Mouse (Mus musculus) MEL (cell line): ENCODE results near the gene Fars2. TPM values are rescaled to one million over a fixed set of nuclear protein-coding genes. Genes with fewer than 3 reads are reported as not detected.

Experiments used
- DNase-seq: peaks from one replicate; pipeline ENCODE4 v3.0.0; 2011; ENCODE audit warnings: low read depth, low spot score
- H3K27ac ChIP-seq: 2 replicates; pipeline ENCODE4 v1.5.1; 2012; ENCODE audit warnings: low read depth, mild to moderate bottlenecking, control low read depth, low read length, moderate library complexity; ENCODE audit not compliant: control insufficient read depth
- H3K27me3 ChIP-seq, 2 experiments: fragments of 150-350 bp in 1 of 2; sonication (generic) in 1 of 2; 2 replicates each; pipeline ENCODE4 v1.6.1; 2012; ENCODE audit warnings: low read length in 2 of 2, mild to moderate bottlenecking in 2 of 2, improper control_type of control experiment in 1 of 2, moderate library complexity in 1 of 2; ENCODE audit not compliant: insufficient read depth in 2 of 2, control insufficient read depth in 1 of 2
- H3K36me3 ChIP-seq, 2 experiments: 2 replicates each; pipeline ENCODE4 v1.6.1; 2012 to 2014; ENCODE audit warnings: low read length in 2 of 2, improper control_type of control experiment in 1 of 2, inconsistent platforms in 1 of 2, mild to moderate bottlenecking in 1 of 2; ENCODE audit not compliant: insufficient read depth in 2 of 2, control insufficient read depth in 1 of 2
- H3K4me1 ChIP-seq, 2 experiments: fragments of 150-350 bp in 1 of 2; sonication (generic) in 1 of 2; 2 replicates each; pipeline ENCODE4 v1.6.1; 2012; ENCODE audit warnings: low read length in 2 of 2, improper control_type of control experiment in 1 of 2, mild to moderate bottlenecking in 1 of 2; ENCODE audit not compliant: insufficient read depth in 2 of 2, control insufficient read depth in 1 of 2
- H3K4me3 ChIP-seq, 2 experiments: fragments of 150-350 bp in 1 of 2; sonication (generic) in 1 of 2; 2 replicates each; pipeline ENCODE4 v1.5.1; 2012; ENCODE audit warnings: low read depth in 2 of 2, low read length in 2 of 2, mild to moderate bottlenecking in 2 of 2, moderate library complexity in 2 of 2, control low read depth in 1 of 2, improper control_type of control experiment in 1 of 2; ENCODE audit not compliant: control insufficient read depth in 1 of 2, insufficient read depth in 1 of 2
- H3K79me2 ChIP-seq: 2 replicates; pipeline ENCODE4 v1.6.1; 2012; ENCODE audit warnings: mild to moderate bottlenecking, low read length, moderate library complexity; ENCODE audit not compliant: control insufficient read depth, poor library complexity, insufficient read depth
- H3K9ac ChIP-seq: 2 replicates; pipeline ENCODE4 v1.6.1; 2012; ENCODE audit warnings: low read depth, mild to moderate bottlenecking, control low read depth, low read length, moderate library complexity; ENCODE audit not compliant: control insufficient read depth, poor library complexity, severe bottlenecking
- H3K9me3 ChIP-seq: fragments of 150-350 bp; sonication (generic); replicated peaks from 2 replicates; pipeline ENCODE4 v1.6.1; 2012; ENCODE audit warnings: mild to moderate bottlenecking, low read length, improper control_type of control experiment, moderate library complexity; ENCODE audit not compliant: insufficient read depth
- CHD1 ChIP-seq: IDR thresholded peaks from 2 replicates; pipeline ENCODE4 v1.6.1; 2012; ENCODE audit warnings: low read depth, mild to moderate bottlenecking, inconsistent platforms, low read length, improper control_type of control experiment
- CTCF ChIP-seq, 3 experiments: IDR thresholded peaks in 2 of 3; conservative IDR thresholded peaks in 1 of 3; 2 replicates each; pipeline ENCODE4 v1.5.1; 2011 to 2012; ENCODE audit warnings: low read length in 3 of 3, low read depth in 2 of 3, mild to moderate bottlenecking in 2 of 3, improper control_type of control experiment in 1 of 3, inconsistent platforms in 1 of 3, mixed read lengths in 1 of 3, moderate library complexity in 1 of 3; ENCODE audit not compliant: control insufficient read depth in 1 of 3, insufficient read depth in 1 of 3, poor library complexity in 1 of 3, severe bottlenecking in 1 of 3
- ELF1 ChIP-seq: IDR thresholded peaks from 2 replicates; pipeline ENCODE4 v1.6.1; 2014; ENCODE audit warnings: low read depth, mild to moderate bottlenecking, inconsistent platforms, low read length, improper control_type of control experiment, moderate library complexity
- EP300 ChIP-seq, 2 experiments: IDR thresholded peaks; 2 replicates each; pipeline ENCODE4 v1.6.1; 2011; ENCODE audit warnings: improper control_type of control experiment in 2 of 2, low read length in 2 of 2, low read depth in 1 of 2, mild to moderate bottlenecking in 1 of 2
- ETS1 ChIP-seq: IDR thresholded peaks from 2 replicates; pipeline ENCODE4 v1.6.1; 2012; ENCODE audit warnings: low read depth, mild to moderate bottlenecking, inconsistent platforms, low read length, improper control_type of control experiment, moderate library complexity
- GATA1 ChIP-seq: IDR thresholded peaks from 2 replicates; pipeline ENCODE4 v1.6.1; 2011; ENCODE audit warnings: low read depth, low read length, improper control_type of control experiment
- JUND ChIP-seq: IDR thresholded peaks from 2 replicates; pipeline ENCODE4 v1.6.1; 2011; ENCODE audit warnings: low read depth, mild to moderate bottlenecking, improper control_type of control experiment, low read length
- MAFK ChIP-seq: IDR thresholded peaks from 2 replicates; pipeline ENCODE4 v1.6.1; 2011; ENCODE audit warnings: low read depth, mild to moderate bottlenecking, low read length, improper control_type of control experiment, borderline replicate concordance
- MAX ChIP-seq: IDR thresholded peaks from 2 replicates; pipeline ENCODE4 v1.6.1; 2011; ENCODE audit warnings: low read length, improper control_type of control experiment
- MAZ ChIP-seq: IDR thresholded peaks from 2 replicates; pipeline ENCODE4 v1.6.1; 2012; ENCODE audit warnings: low read depth, mild to moderate bottlenecking, inconsistent platforms, low read length, improper control_type of control experiment
- MXI1 ChIP-seq: IDR thresholded peaks from 2 replicates; pipeline ENCODE4 v1.6.1; 2011; ENCODE audit warnings: mild to moderate bottlenecking, low read depth, low read length, improper control_type of control experiment
- MYB ChIP-seq: IDR thresholded peaks from 2 replicates; pipeline ENCODE4 v1.6.1; 2011; ENCODE audit warnings: mild to moderate bottlenecking, low read depth, low read length, improper control_type of control experiment
- NELFE ChIP-seq: IDR thresholded peaks from 2 replicates; pipeline ENCODE4 v1.6.1; 2011; ENCODE audit warnings: low read depth, low read length, improper control_type of control experiment
- NRF1 ChIP-seq: IDR thresholded peaks from 2 replicates; pipeline ENCODE4 v1.6.1; 2014; ENCODE audit warnings: low read depth, mild to moderate bottlenecking, inconsistent platforms, low read length, improper control_type of control experiment, moderate library complexity; ENCODE audit not compliant: poor library complexity, insufficient read depth, severe bottlenecking
- POLR2A ChIP-seq, 2 experiments: IDR thresholded peaks; 2 replicates each; pipeline ENCODE4 v1.6.1; 2011 to 2012; ENCODE audit warnings: low read length in 2 of 2, mild to moderate bottlenecking in 2 of 2, control low read depth in 1 of 2, improper control_type of control experiment in 1 of 2, low read depth in 1 of 2, moderate library complexity in 1 of 2; ENCODE audit not compliant: control insufficient read depth in 1 of 2, insufficient read depth in 1 of 2, poor library complexity in 1 of 2
- POLR2AphosphoS2 ChIP-seq: IDR thresholded peaks from 2 replicates; pipeline ENCODE4 v1.6.1; 2011; ENCODE audit warnings: low read length, improper control_type of control experiment
- POLR2AphosphoS5 ChIP-seq: IDR thresholded peaks from 2 replicates; pipeline ENCODE4 v1.6.1; 2012; ENCODE audit warnings: low read depth, borderline replicate concordance, mild to moderate bottlenecking, inconsistent platforms, low read length, moderate library complexity, mixed read lengths
- RAD21 ChIP-seq: IDR thresholded peaks from 2 replicates; pipeline ENCODE4 v1.6.1; 2011; ENCODE audit warnings: mild to moderate bottlenecking, low read depth, low read length, improper control_type of control experiment
- RCOR1 ChIP-seq: IDR thresholded peaks from 2 replicates; pipeline ENCODE4 v1.6.1; 2012; ENCODE audit warnings: low read depth, mild to moderate bottlenecking, inconsistent platforms, low read length, improper control_type of control experiment
- SMC3 ChIP-seq: IDR thresholded peaks from 2 replicates; pipeline ENCODE4 v1.6.1; 2011; ENCODE audit warnings: low read depth, low read length, improper control_type of control experiment
- TAL1 ChIP-seq: IDR thresholded peaks from 2 replicates; pipeline ENCODE4 v1.6.1; 2012; ENCODE audit warnings: mild to moderate bottlenecking, inconsistent platforms, low read length, moderate library complexity, mixed read lengths
- TBP ChIP-seq: IDR thresholded peaks from 2 replicates; pipeline ENCODE4 v1.8.0; 2011; ENCODE audit warnings: low read depth, low read length, improper control_type of control experiment
- TCF12 ChIP-seq: IDR thresholded peaks from 2 replicates; pipeline ENCODE4 v1.6.1; 2014; ENCODE audit warnings: low read depth, mild to moderate bottlenecking, inconsistent platforms, low read length, improper control_type of control experiment, moderate library complexity
- UBTF ChIP-seq: IDR thresholded peaks from 2 replicates; pipeline ENCODE4 v1.6.1; 2012; ENCODE audit warnings: low read depth, mild to moderate bottlenecking, inconsistent platforms, low read length, improper control_type of control experiment, moderate library complexity, borderline replicate concordance; ENCODE audit not compliant: insufficient read depth
- USF2 ChIP-seq, 2 experiments: IDR thresholded peaks; 2 replicates each; pipeline ENCODE4 v1.6.1; 2011 to 2012; ENCODE audit warnings: improper control_type of control experiment in 2 of 2, low read length in 2 of 2, borderline replicate concordance in 1 of 2, inconsistent platforms in 1 of 2, low read depth in 1 of 2, mild to moderate bottlenecking in 1 of 2; ENCODE audit not compliant: insufficient read depth in 1 of 2
- polyA plus RNA-seq, 2 experiments: library from polyadenylated mRNA; stranded (reverse) in 1 of 2; unstranded in 1 of 2; fragments of >175 nt in 1 of 2; fragments of >200 nt in 1 of 2; gene quantifications; 2 replicates each; pipeline versions ENCODE4 v1.2.1 to v1.2.4; 2012; ENCODE audit warnings: low replicate concordance in 2 of 2, low read depth in 1 of 2; ENCODE audit not compliant: insufficient read length in 2 of 2, insufficient read depth in 1 of 2, missing spikeins in 1 of 2
- total RNA-seq: library from RNA; depleted of rRNA; stranded (reverse); fragments of 300-350 nt; gene quantifications from 2 replicates; pipeline ENCODE4 v1.2.3, GENCODE M21; 2012

Gene Fars2
- total and polyA plus RNA-seq, 3 experiments = 32.6 to 39.2 TPM; not detected in 1

DNA sequence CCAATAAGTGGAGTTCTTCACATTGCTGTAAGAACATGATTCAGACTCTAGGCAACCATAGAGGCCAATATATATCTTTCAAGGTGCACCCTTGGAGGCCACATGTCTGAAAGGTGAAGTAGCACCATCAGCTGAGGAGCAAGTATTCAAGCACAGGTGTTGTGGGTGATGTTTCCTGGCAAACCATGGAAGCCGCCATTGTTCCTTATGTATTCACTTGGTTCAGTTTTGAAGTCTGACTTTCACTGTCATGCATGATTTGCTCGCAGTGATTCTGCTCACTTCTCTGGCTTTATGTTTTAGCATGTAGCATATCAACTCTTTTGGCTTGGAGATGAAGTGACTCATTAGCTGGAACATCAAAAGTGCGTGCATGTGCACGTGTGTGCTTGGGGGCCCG lies 56.9 kb downstream of the Fars2 start:
- peaks cover 9 to 14% of the 10 kb centered on the region in 2 experiments for H3K4me1 ChIP-seq
- no peaks in the 10 kb centered on the region for H3K79me2 ChIP-seq
- no peaks in the 10 kb centered on the region for H3K27me3 ChIP-seq
- no peak for DNase-seq
- H3K9ac ChIP-seq = no peak overlapping the region
- no peaks in the 10 kb centered on the region for H3K9me3 ChIP-seq
- no peak overlapping the region for H3K4me3 ChIP-seq
- TF ChIP-seq NELFE (no peak), SMC3 (no peak), CTCF (IDR thresholded peaks at IDR 0.05 in 2 of 3, conservative IDR thresholded peaks at IDR 0.05 in 1 of 3; ENCODE audit: control insufficient read depth in 1 of 3, insufficient read depth in 1 of 3, low read depth in 2 of 3, low read length in 3 of 3, poor library complexity in 1 of 3, severe bottlenecking in 1 of 3) (no peak), EP300 (IDR thresholded peaks at IDR 0.05; ENCODE audit: low read depth in 1 of 2, low read length in 2 of 2) (no peak), JUND (no peak), RAD21 (no peak), MAFK (no peak), TBP (no peak), NRF1 (no peak), ETS1 (no peak), TCF12 (no peak), UBTF (no peak), POLR2A (IDR thresholded peaks at IDR 0.05; ENCODE audit: control insufficient read depth in 1 of 2, insufficient read depth in 1 of 2, low read depth in 1 of 2, low read length in 2 of 2, poor library complexity in 1 of 2) (no peak)
- TF ChIP-seq, all 39 proteins: peak for 0
- Histone ChIP-seq H3K27ac (no peak overlapping the region), H3K36me3 (peaks cover 0 to 11% of the 10 kb centered on the region in 2 experiments; a peak in 2 of 4 replicates)

DNA sequence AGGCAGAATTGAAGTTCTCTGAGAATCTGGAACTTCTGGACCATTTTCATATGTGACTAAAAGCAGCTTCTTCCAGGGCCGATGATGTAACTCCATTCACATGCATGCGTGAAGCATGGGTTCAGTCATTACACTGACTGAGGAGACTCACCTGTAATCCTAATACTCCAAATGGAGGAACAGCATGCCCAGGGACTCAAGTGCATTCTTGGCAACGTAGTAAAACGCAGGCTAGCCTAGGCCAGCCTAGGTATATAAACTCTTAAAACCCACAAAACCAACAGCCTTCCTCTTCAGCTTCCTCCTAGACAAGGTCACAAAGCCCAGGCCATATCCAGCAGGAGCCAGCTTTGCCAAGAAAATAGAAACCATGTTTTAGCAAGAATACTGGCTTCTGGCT lies 57.6 kb downstream of the Fars2 start:
- no peak for DNase-seq

More for the DNA sequence above, 57.6 kb downstream of the Fars2 start:
- Histone ChIP-seq H3K27ac (no peak overlapping the region), H3K9me3 (no peaks in the 10 kb centered on the region), H3K9ac (no peak overlapping the region), H3K79me2 (no peaks in the 10 kb centered on the region; the same call in 1 of the 2 replicates), H3K27me3 (no peaks in the 10 kb centered on the region), H3K4me1 (peaks cover 9 to 14% of the 10 kb centered on the region in 2 experiments), H3K36me3 (peaks cover 0 to 11% of the 10 kb centered on the region in 2 experiments; a peak in 2 of 4 replicates), H3K4me3 (no peak overlapping the region)
- no peak for TF ChIP-seq MAFK
- TF ChIP-seq MAX = no peak
- no peak for TF ChIP-seq TAL1
- no peak for TF ChIP-seq MYB
- no peak for TF ChIP-seq CHD1
- no peak for TF ChIP-seq GATA1
- TF ChIP-seq MXI1 = no peak
- TF ChIP-seq POLR2AphosphoS5 = no peak
- TF ChIP-seq MAZ = no peak
- TF ChIP-seq ETS1 = no peak
- no peak for TF ChIP-seq POLR2AphosphoS2
- TF ChIP-seq TBP = no peak
- TF ChIP-seq RCOR1 = no peak
- TF ChIP-seq ELF1 = no peak
- no peak for TF ChIP-seq USF2 (IDR thresholded peaks at IDR 0.05; ENCODE audit: borderline replicate concordance in 1 of 2, insufficient read depth in 1 of 2, low read depth in 1 of 2, low read length in 2 of 2)
